Mouse (Mus musculus) midbrain, embryonic 13.5 days (tissue): ENCODE results near the gene Trim59. TPM values are rescaled to one million over a fixed set of nuclear protein-coding genes. Genes with fewer than 3 reads are reported as not detected.
"Not testable (repeated sequence)": the region's sequence is repeated elsewhere in the genome, so short reads cannot be mapped to it uniquely, and the experiment has no call there.

ENCODE experiments used
- ATAC-seq: fragments of 200-750 bp; cut with Nextera tagmentation; 2 replicates; pipeline ENCODE4 v1.8.0; 2017; ENCODE audit warnings: mild to moderate bottlenecking, moderate TSS enrichment, moderate library complexity
- H3K27ac ChIP-seq: fragments of 300-500 bp; sonication (generic); 2 replicates; pipeline ENCODE4 v1.5.1; 2015; ENCODE audit warnings: inconsistent platforms, mild to moderate bottlenecking, moderate library complexity
- H3K27me3 ChIP-seq: fragments of 300-500 bp; sonication (generic); 2 replicates; pipeline ENCODE4 v1.6.1; 2015; ENCODE audit warnings: mild to moderate bottlenecking, inconsistent platforms
- H3K36me3 ChIP-seq: fragments of 300-500 bp; sonication (generic); 2 replicates; pipeline ENCODE4 v1.6.1; 2015; ENCODE audit warnings: mild to moderate bottlenecking, inconsistent platforms
- H3K4me1 ChIP-seq: fragments of 300-500 bp; sonication (generic); replicated peaks from 2 replicates; pipeline ENCODE4 v1.6.1; 2015; ENCODE audit warnings: inconsistent platforms
- H3K4me2 ChIP-seq: fragments of 300-500 bp; sonication (generic); replicated peaks from 2 replicates; pipeline ENCODE4 v1.6.1; 2015; ENCODE audit warnings: moderate library complexity, mild to moderate bottlenecking, inconsistent platforms
- H3K4me3 ChIP-seq: fragments of 300-500 bp; sonication (generic); replicated peaks from 2 replicates; pipeline ENCODE4 v1.5.1; 2015; ENCODE audit warnings: mild to moderate bottlenecking, inconsistent platforms
- H3K9ac ChIP-seq: fragments of 300-500 bp; sonication (generic); replicated peaks from 2 replicates; pipeline ENCODE4 v1.6.1; 2015; ENCODE audit warnings: mild to moderate bottlenecking, inconsistent platforms
- H3K9me3 ChIP-seq: fragments of 300-500 bp; sonication (generic); 2 replicates; pipeline ENCODE4 v1.6.1; 2016; ENCODE audit warnings: mild to moderate bottlenecking, inconsistent platforms
- WGBS: fragments of 180-500 bp; shearing (Covaris S2); methylation state at CpG from one replicate; pipeline ENCODE4 v1.1.7; 2015; 5-methylcytosine and 5-hydroxymethylcytosine counted together
- polyA plus RNA-seq: library from polyadenylated mRNA; unstranded; fragments of >200 nt; fragmentation: Nextera tagmentation; extraction: Ambion mirVana; gene quantifications from 2 replicates; pipeline ENCODE4 v1.2.1, GENCODE M21; 2015

Gene Trim59
- polyA plus RNA-seq, 1 experiment from 2014 or later = 77.0 TPM

DNA sequence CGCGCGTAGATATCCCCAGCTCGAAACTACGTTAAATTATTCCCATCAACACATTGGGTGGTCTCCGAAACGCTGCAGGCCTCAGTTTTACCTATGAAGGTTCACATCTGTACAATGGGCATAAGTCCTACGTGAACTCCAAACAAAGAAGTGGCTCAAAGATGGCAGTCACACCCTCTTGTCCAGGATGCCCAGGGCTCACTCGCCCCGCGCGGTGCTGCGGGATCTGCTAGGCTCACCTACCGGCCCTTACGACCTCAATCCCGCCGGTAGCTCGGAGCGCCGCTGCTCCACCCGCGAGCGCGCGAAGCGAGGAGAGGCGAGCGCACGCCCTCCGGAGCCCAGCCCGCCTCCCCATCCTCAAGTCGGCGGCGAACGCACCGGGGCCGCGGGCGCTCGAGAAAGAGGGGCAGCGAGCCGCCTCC is 376 bp downstream of the Trim59 start:
- ATAC-seq = peak; percentile 79
- Histone ChIP-seq H3K27me3 (peaks cover 6% of the 10 kb centered on the region), H3K9ac (peak overlapping the region; percentile 88), H3K4me2 (peak overlapping the region; percentile 59), H3K4me3 (peak overlapping the region; percentile 93), H3K4me1 (peaks cover 32% of the 10 kb centered on the region), H3K27ac (peak overlapping the region; percentile 96), H3K36me3 (peaks cover 10% of the 10 kb centered on the region), H3K9me3 (no peaks in the 10 kb centered on the region)
- WGBS = under 1% methylated on average over 30 of the region's 42 CpGs

DNA sequence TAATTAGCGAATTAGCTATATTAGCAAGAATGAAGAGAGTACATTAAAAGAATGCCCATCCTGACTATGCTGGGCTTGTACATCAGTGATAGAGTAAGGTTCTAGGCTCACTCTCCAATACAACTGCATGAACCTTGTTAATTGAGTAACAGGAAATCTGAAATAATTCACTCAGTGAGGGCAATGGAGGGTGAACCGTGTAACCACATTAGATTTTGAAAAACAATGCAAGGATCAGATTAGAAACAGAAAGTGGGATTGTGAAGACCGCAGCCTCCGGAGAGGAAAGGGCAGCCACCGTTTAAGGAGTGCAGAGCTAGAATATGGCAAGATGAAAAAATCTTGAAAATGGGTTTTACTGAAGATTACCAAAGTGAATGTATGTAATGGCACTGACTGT is 3.3 kb downstream of the Trim59 start:
- H3K4me1 ChIP-seq = peaks cover 33% of the 10 kb centered on the region
- peak overlapping the region; percentile 25 for H3K4me2 ChIP-seq
- no peak for ATAC-seq
- WGBS = 66% methylated on average over 5 of the region's 5 CpGs
- H3K4me3 ChIP-seq = peak overlapping the region; percentile 3; the same call in 1 of the 2 replicates
- H3K27me3 ChIP-seq = no peaks in the 10 kb centered on the region; the same call in 1 of the 2 replicates
- no peak overlapping the region for H3K27ac ChIP-seq
- no peaks in the 10 kb centered on the region for H3K9me3 ChIP-seq
- H3K9ac ChIP-seq = no peak overlapping the region
- H3K36me3 ChIP-seq = peaks cover 19% of the 10 kb centered on the region

DNA sequence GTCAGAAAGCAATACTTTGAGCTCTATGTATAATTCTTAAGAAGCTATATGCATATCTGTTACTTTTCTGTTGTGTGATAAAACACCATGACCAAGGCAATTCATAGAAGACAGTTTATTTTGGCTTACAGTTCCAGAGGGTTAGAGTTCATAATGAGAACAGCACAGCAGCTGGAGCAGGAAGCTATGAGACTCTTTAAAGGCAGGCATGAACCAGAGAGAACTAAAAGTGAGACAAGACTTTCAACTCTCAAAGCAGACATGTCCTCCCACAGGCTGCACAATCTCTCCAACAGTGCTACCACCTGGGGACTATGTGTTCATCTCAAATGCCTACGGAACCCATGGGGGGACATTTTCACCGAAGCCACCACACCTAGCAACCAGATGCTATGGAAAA is 4.5 kb downstream of the Trim59 start:
- no peak for ATAC-seq
- WGBS = 90% methylated on average over 2 of the region's 2 CpGs
- no peak overlapping the region for H3K9ac ChIP-seq
- H3K4me2 ChIP-seq = no peak overlapping the region
- H3K9me3 ChIP-seq = no peaks in the 10 kb centered on the region
- no peak overlapping the region for H3K4me3 ChIP-seq
- H3K27ac ChIP-seq = no peak overlapping the region
- H3K27me3 ChIP-seq = no peaks in the 10 kb centered on the region
- H3K36me3 ChIP-seq = peaks cover 26% of the 10 kb centered on the region
- H3K4me1 ChIP-seq = peaks cover 26% of the 10 kb centered on the region

DNA sequence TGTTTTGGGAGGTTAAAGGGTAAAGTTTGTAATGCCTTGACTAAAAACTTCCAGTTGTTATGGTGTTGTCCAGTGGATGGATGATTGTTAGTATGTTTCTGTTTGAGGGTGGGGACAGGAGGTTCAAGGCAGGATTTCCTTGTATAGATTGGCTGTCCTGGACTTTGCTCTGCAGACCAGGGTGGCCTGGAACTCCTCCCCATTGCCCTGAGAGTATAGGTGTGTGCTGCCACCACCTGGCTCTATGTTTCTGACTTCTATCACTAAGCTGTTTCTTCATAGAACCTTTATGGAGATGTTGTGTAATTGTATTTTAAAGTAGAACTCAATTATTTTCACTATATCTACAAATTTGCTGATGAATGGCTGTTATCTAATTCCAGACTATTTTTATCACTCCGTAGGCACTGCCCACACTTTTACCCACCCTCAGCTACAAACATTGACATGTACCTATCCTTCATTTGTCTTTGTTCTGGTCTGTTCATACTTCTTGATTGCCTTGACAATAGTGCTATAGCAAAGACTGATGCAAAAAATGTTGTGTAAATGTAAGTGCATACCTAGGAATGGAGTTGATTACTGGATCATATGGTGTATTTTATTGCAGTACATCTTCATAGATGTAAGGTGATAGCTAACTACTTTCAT is 18.3 kb downstream of the Trim59 start:
- no peak overlapping the region for H3K27ac ChIP-seq
- WGBS = 100% methylated on average over 1 of the region's 1 CpGs
- no peak for ATAC-seq
- no peak overlapping the region for H3K4me3 ChIP-seq
- H3K36me3 ChIP-seq = peaks cover 51% of the 10 kb centered on the region
- H3K9me3 ChIP-seq = no peaks in the 10 kb centered on the region
- no peak overlapping the region for H3K9ac ChIP-seq
- H3K27me3 ChIP-seq = no peaks in the 10 kb centered on the region
- H3K4me1 ChIP-seq = no peaks in the 10 kb centered on the region
- no peak overlapping the region for H3K4me2 ChIP-seq

- H3K27me3 ChIP-seq = no peaks in the 10 kb centered on the region
- no peak for ATAC-seq
- no peak overlapping the region for H3K27ac ChIP-seq
- H3K4me2 ChIP-seq = no peak overlapping the region
- peaks cover 39% of the 10 kb centered on the region for H3K36me3 ChIP-seq
- no peak overlapping the region for H3K9ac ChIP-seq
- H3K9me3 ChIP-seq = no peaks in the 10 kb centered on the region
- no peaks in the 10 kb centered on the region for H3K4me1 ChIP-seq
- no peak overlapping the region for H3K4me3 ChIP-seq
Measured at GRCm38 (mm10) chr3:69020764-69021163, 23.8 kb downstream of the Trim59 start.

GRCm38 (mm10) chr3:69020285-69020684 is 24.3 kb downstream of the Trim59 start:
- ATAC-seq = no peak
- WGBS = 93% methylated on average over 2 of the region's 2 CpGs
- H3K36me3 ChIP-seq = peaks cover 39% of the 10 kb centered on the region

GRCm38 (mm10) chr3:69018635-69019034 is 25.9 kb downstream of the Trim59 start:
- 97% methylated on average over 2 of the region's 2 CpGs for WGBS
- peaks cover 32% of the 10 kb centered on the region for H3K36me3 ChIP-seq
- not testable (repeated sequence) for H3K9ac ChIP-seq, H3K4me2 ChIP-seq, H3K9me3 ChIP-seq, H3K27me3 ChIP-seq, H3K4me1 ChIP-seq, H3K4me3 ChIP-seq, H3K27ac ChIP-seq, ATAC-seq

More at GRCm38 (mm10) chr3:69020285-69020684, 24.3 kb downstream of the Trim59 start:
- Histone ChIP-seq H3K9me3 (no peaks in the 10 kb centered on the region), H3K9ac (no peak overlapping the region), H3K27ac (no peak overlapping the region), H3K4me1 (no peaks in the 10 kb centered on the region), H3K4me2 (no peak overlapping the region), H3K4me3 (no peak overlapping the region), H3K27me3 (no peaks in the 10 kb centered on the region)

DNA sequence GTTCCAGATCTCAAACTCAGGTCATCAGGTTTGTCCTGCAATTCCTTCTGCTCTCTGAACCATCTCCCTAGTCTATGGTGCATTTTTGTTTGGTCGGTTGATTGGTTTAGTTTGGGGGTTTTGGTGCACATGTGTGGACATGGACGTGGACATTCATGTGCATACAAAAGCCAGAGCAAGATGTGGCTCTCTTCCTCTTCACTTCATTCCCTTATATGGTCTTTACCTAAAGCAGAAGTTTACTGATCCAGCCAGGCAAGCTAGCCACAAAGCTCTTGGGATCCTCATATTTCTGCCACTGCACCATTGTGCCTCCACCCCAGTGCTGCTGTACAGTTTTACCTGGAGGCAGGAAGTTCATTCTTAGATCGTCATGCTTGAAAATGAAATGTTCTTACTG is 27.4 kb downstream of the Trim59 start:
- ATAC-seq = no peak
- H3K27ac ChIP-seq = no peak overlapping the region
- H3K4me2 ChIP-seq = no peak overlapping the region
- no peaks in the 10 kb centered on the region for H3K4me1 ChIP-seq
- H3K9ac ChIP-seq = no peak overlapping the region
- no peaks in the 10 kb centered on the region for H3K27me3 ChIP-seq
- peaks cover 24% of the 10 kb centered on the region for H3K36me3 ChIP-seq
- WGBS = 95% methylated on average over 3 of the region's 3 CpGs
- H3K9me3 ChIP-seq = no peaks in the 10 kb centered on the region
- no peak overlapping the region for H3K4me3 ChIP-seq

GRCm38 (mm10) chr3:69008873-69009272 is 35.7 kb downstream of the Trim59 start:
- Histone ChIP-seq H3K4me2 (no peak overlapping the region), H3K9ac (no peak overlapping the region), H3K27me3 (no peaks in the 10 kb centered on the region), H3K4me1 (peaks cover 14% of the 10 kb centered on the region), H3K4me3 (no peak overlapping the region), H3K9me3 (no peaks in the 10 kb centered on the region), H3K27ac (no peak overlapping the region), H3K36me3 (no peaks in the 10 kb centered on the region)
- WGBS = 96% methylated on average over 2 of the region's 2 CpGs
- ATAC-seq = no peak

DNA sequence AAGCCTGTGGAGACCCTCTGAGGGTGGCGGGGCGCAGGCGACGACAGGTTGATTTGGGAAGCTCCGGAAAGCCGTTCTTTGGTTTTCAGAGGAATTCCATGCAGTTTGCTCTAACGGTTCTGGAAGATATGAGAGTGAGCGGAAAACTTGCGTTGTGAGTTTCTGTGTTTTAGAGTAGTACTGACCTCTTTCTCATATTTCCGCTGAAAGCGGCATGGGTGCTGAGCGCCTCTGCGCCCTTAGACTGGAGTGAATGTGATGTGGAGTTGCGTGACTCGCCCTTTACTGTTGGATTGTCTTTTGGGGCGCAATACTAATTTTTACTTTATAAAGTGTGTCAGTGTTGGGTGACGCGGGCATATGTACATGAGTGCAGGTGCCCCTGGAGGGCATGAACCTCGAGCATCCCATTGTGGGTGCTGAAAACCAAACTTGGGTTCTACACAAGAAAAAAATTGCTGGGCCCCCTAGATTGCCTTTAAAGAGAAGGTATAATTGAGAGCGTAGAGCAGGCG is 38.3 kb downstream of the Trim59 start:
- Histone ChIP-seq H3K27ac (peak overlapping the region; percentile 78; the same call in 1 of the 2 replicates), H3K4me3 (peak overlapping the region; percentile 98), H3K4me2 (peak overlapping the region; percentile 95), H3K36me3 (no peaks in the 10 kb centered on the region), H3K9ac (peak overlapping the region; percentile 88), H3K27me3 (no peaks in the 10 kb centered on the region), H3K9me3 (no peaks in the 10 kb centered on the region), H3K4me1 (peaks cover 18% of the 10 kb centered on the region)
- 7% methylated on average over 21 of the region's 21 CpGs for WGBS
- no peak for ATAC-seq

GRCm38 (mm10) chr3:69005338-69006245 is 39.0 kb downstream of the Trim59 start:
- WGBS = under 1% methylated on average over 71 of the region's 72 CpGs
- H3K9me3 ChIP-seq = no peaks in the 10 kb centered on the region
- no peaks in the 10 kb centered on the region for H3K36me3 ChIP-seq
- peak overlapping the region; percentile 88 for H3K9ac ChIP-seq
- peaks cover 18% of the 10 kb centered on the region for H3K4me1 ChIP-seq
- ATAC-seq = peak; percentile 79
- peak overlapping the region; percentile 95 for H3K4me2 ChIP-seq
- no peaks in the 10 kb centered on the region for H3K27me3 ChIP-seq
- peak overlapping the region; percentile 98 for H3K4me3 ChIP-seq
- H3K27ac ChIP-seq = peak overlapping the region; percentile 78
